Mouse (Mus musculus) skeletal muscle tissue, adult 2 months (tissue): ENCODE measurements around the gene C2.

Experiments
- DNase-seq: peaks from one replicate; pipeline ENCODE4 v3.0.0-alpha.2; 2012; ENCODE audit warnings: low read depth, low spot score

C2 gene

DNA sequence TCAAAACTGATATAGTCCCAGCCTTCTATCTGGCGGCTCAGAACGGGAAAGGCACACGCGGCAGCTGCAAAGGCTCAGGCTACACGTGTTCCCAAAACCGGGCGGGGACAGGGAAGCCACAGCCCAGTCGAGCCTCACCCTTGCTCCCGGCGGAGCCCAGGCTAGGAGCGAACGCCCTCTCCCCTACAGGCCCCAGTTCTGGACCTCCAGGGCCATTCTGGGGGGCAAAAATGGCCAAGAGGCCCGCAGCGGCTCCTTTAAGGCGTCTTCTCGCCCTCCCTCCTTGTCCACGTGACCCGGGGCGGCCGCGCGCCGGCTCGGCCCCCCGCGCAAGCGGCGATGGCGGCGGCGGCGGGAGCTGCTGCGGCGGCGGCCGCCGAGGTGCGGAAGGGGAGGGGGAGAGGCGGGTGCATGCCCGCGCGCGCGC lies at the start of gene C2, which contains the start of gene Ehmt2:
C2 (minus strand) TSS at position 106 of the 427 bp plus-strand sequence.
Ehmt2 (plus strand) TSS at position 310 of the 427 bp plus-strand sequence.
- DNase-seq: peak; percentile 62

DNA sequence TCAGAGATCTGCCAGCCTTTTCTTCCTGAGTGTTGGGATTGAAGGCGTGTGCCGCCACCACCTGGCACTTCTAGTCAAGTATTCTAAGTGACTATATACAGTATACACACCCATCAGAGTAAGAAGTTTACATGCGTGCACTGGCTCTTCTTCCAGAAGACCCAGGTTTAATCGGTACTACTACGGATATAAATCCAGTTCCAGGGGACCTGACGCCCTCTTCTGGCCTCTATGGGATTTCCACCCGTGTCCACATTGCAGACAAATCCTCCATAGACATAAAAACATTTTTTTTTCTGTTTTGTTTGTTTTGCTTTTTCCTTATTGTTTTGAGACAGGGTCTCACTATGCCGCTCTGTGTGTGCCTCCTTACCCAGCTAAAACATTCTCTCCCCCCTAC lies 49.5 kb upstream of the C2 start:
- DNase-seq: no peak

DNA sequence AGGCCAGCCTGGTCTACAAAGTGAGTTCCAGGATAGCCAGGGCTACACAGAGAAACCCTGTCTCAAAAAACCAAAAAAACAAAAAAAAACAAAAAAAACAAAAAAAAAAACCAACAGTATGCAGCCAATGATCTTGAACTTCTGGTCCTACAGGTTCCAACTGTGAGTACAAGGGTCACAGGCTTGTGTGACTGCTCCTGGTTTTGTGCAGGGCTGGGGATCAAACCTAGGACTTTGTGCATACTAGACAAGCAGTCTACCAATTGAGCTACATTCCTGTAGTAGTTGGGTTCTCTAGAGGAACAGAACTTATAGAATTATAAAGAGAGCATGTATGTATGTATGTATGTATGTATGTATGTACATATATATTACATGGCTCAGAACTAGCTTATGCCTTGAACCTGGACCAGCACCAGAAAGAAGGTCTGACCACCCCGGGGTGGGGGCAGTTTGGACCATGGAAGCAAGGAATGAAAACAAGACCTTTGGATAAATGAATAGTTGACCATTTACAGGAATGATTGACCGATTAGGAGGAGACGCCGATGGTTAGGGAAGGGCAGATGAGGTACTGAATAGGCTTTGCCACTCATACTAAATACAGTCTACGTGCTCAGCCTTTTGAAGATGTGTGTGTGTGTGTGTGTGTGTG lies 48.5 kb upstream of the C2 start:
- no peak for DNase-seq

- DNase-seq: no peak
These were observed 46.3 kb upstream of the C2 start for GRCm38 (mm10) chr17:34944362-34944761.

DNA sequence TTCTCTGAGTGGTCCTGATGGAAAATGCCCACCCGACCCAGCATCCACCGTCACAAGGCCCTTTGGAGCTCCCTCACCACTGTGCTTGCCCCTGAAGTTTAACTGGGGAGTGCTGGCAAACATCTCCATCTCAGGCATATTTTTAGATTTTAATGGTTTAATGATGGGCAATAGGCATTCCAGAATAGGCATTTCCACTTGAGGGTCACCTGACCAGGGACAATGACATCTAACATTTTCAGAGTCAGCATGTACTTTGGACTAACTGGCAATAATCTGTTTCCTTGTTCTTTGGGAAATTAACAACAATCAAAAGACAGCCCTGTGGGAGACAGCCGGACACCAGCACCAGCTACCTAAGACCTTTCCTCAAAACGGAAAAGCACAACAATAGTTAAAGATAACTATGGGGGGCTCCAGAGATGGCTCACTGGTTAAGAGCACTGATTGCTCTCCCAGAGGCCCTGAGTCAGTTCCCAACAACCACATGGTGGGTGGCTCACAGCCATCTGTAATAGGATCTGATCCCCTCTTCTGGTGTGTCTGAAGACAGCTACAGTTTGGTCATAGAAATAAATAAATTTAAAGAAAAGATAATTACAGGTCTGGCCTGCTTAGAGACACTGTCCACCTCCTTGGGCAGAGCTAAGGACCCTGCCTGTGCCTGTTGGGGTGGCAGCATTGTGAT lies 45.2 kb upstream of the C2 start:
- DNase-seq: no peak

DNA sequence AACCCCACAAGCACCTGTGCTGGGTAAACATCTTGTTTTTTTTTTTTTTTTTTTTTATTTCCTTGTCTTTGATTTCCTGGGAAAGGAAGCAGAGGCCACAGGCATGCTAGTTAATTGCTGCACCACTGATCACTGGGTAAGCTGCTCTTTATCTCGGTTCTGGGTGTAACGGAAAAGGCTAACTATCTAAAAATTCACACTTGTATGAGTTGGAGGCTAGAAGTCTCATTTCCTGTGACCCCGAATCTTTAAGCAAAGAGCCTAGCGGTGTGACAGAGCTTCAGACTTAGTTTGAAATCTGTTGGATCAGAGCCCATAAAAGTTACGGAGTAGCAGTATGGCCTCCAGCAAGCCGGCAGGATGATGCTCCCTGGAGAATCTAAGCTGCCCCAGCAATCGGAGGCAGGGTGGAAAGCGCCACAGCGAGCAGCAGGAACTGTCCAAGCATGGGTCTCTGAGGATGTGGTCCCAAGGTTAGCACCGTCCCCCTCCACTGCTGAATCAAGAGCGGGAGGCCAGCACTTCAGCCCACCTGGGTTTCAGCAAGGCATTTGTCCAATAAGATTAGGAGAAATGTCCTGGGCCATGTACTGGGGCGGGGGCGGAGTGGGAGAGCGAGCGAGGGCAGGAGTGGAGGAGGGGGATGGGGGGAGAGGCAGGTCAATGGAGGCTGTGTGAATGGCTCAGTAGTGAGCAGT lies 43.4 kb upstream of the C2 start:
- no peak for DNase-seq

GRCm38 (mm10) chr17:34937960-34938505 lies 40.0 kb upstream of the C2 start:
- no peak for DNase-seq

DNA sequence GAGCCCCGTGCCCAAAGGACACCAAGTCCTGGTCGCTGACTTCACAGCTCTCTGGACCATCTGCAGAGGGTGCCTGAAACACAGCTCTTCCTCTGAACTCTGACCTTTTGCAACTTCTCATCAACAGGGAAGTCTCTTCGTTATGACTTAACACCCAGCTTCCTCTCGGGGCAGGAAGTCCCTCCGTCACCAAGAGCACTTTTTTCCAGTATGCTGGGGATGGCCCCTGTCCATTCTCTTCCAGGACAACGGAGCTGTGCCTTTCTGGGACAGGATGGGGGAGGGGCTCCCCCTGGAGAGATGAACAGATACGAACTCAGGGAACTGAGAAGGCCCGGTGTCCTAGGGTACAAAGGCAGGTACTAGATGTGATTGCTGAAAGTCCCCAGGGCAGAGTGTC lies 36.8 kb upstream of the C2 start:
- DNase-seq: no peak

- no peak for DNase-seq
These were observed 36.0 kb upstream of the C2 start for GRCm38 (mm10) chr17:34934031-34934430.

DNA sequence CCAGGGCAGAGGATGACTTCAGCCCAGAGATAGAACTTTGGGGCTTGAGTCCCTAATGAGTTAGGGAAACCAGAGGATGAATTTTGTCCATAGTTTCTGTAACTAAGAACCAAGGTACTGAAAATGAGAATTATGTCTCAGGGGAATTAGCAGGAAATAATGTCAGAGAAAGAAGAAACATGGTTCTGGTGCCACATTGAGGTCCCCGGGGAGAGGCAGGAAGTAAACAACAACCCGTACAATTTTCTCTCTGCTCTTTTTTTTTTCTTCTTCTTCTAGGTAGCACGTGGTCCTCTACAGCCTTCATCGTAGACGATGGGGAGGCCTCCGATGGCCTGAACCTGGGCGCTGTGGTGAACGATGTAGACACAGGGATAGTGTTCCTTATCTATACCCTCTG lies 34.2 kb upstream of the C2 start:
- DNase-seq: no peak

GRCm38 (mm10) chr17:34931735-34932098 lies 33.7 kb upstream of the C2 start:
- DNase-seq: no peak

DNA sequence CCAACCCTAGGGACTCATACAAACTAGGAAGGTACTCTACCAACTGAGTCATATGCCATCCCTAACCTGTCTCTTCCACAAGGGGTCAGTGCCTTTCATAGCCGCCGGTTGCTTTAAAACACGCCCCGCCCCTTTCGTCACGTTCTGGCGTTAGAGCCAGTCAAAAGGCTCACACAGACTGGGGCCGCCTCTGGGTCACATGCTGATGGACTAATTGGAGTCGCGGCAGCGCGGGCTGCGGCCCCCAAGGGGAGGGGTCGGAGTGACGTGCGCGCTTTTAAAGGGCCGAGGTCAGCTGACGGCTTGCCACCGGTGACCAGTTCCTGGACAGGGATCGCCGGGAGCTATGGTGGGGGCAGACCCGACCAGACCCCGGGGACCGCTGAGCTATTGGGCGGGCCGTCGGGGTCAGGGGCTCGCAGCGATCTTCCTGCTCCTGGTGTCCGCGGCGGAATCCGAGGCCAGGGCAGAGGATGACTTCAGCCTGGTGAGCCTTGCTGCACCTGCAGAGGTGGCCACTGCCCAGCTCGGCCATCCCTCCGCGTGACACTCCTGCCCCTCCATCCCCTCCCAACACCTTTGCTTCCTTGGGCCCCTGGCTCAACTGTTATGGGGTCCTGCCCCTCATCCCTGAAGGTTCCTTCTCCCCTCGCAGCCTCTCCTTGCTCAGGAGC lies 33.1 kb upstream of the C2 start, which contains the start of gene Neu1:
Neu1 (plus strand) TSS at position 193 of the 674 bp plus-strand sequence.
- DNase-seq: peak; percentile 97

- no peak for DNase-seq
These were observed 30.8 kb upstream of the C2 start for GRCm38 (mm10) chr17:34928841-34929240.

- no peak for DNase-seq
These were observed 29.4 kb upstream of the C2 start for GRCm38 (mm10) chr17:34927306-34928019.

DNA sequence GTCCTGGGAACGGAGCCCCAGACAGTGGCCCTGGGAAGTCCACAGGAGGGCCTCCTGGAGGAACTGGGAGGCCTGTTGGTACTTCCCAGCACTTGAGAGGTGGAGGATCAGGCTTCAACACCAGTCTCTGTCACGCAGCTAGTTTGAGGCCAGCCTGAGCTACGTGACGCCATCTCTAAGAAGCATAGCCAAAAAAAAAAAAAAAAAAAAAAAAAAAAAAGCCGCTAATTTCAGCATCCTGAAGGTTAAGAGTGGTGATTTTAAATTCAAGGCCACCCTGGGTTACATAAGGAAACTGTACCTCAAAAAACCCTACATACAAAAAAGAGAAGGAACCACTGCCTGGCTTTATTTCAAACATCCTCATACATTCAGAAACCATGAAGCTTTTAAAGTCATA lies 26.2 kb upstream of the C2 start:
- no peak for DNase-seq

- DNase-seq: no peak
These were observed 24.9 kb upstream of the C2 start for GRCm38 (mm10) chr17:34922939-34923338.

- DNase-seq: no peak
These were observed 19.1 kb upstream of the C2 start for GRCm38 (mm10) chr17:34917188-34917587.

- DNase-seq: no peak
These were observed 18.3 kb upstream of the C2 start for GRCm38 (mm10) chr17:34916316-34916715.

- no peak for DNase-seq
These were observed 17.4 kb upstream of the C2 start for GRCm38 (mm10) chr17:34915410-34915831.

DNA sequence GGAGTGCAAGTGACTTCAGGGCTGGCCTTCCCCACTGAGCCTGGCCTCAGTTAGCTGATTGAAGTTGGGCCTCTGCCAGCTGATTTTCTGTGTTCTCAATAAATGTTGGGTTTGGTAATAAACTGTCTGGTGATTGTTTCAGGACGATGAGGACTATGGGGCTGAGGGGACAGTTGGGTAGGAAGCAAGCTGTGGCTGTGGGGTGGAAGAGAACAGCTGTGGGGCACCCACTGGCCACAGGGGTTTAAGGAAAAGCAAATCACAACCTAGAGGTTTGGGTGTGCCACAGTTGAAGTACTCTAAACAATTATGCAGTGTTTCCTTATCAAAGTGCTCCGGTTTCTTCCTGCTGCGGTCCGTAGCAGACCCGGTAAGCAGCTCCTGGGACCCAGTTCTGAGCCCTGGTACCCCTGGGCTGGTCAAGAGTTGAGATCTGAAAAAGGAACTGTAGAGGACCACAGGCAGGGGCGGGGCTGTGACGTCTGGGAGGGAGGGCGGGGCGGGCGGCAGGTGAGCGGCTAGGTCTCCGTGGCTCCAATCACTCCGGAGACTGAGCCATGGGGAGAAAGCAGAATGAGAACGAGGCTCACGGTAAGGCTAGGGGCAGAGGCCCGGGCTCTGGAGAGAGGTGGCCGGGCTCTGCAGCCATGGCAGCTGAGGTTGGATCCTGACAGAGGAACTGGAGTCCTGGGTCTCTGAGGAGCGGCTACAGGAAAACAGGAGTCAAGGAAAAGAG lies 16.0 kb upstream of the C2 start, which contains the start of gene Slc44a4:
Slc44a4 (plus strand) TSS at position 537 of the 736 bp plus-strand sequence.
- DNase-seq: no peak
